Mouse (Mus musculus): ENCODE data around the gene Olfr131. TPM values are rescaled to one million over a fixed set of nuclear protein-coding genes. Genes with fewer than 3 reads are reported as not detected.
"Not testable (repeated sequence)": the region's sequence is repeated elsewhere in the genome, so short reads cannot be mapped to it uniquely, and the experiment has no call there.

The Olfr131 gene
- polyA plus RNA-seq (2012; ENCODE audit: insufficient read depth, insufficient read length, missing spikeins): not detected in 2 replicates

DNA sequence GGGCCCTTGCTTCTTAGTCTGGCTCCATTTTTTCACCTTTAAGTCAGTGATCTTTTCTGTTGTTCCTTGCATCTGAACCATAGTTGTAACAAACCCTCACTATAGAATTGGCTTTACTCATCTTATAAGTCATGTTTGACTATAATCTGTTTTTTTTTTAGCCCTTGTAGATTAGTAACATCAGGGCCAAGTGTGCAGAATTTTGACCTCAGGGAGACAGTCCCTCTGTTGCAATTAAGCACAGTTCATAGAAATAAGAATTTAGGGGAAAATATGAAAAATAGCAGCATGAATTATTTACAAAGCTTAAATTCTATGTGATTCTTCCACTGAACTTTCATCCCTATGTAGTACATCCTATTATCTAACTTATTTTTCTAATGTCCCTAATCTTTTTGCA is at the start of gene Olfr131:
TSS of gene Olfr131 (minus strand) at position 101 of the 400 bp plus-strand sequence.
- no peak within 1 kb of the TSS for H3K27ac ChIP-seq (replicated peaks; ENCODE audit: low read depth, low read length)
- no peak within 1 kb of the TSS for H3K4me3 ChIP-seq (ENCODE audit: insufficient read depth, low read depth, low read length)
- no peaks in the 10 kb centered on the region for H3K4me1 ChIP-seq (ENCODE audit: control insufficient read depth, insufficient read depth, insufficient read length, low read length)

DNA sequence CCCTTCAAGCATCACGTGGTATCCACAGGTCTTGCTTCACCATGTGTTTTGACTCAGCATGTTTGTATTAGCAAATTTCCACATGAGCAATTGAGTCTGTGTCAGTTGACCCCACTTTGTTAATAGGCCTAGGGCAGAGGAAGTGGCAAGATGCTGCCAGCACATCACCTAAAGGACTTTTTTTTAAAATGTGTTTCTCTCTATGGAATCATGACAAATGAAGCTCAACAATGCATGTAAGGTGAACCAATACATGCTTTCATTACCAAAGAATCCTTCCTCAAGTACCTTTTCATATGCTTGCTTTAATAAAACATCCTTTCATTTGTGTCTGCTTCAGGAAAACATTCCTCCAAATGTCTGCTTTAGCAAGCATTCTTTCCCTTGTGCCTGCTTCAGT is 45.9 kb upstream of the Olfr131 start, which contains the start of gene Olfr132:
TSS of gene Olfr132 (minus strand) at position 101 of the 400 bp plus-strand sequence.
- no peak within 1 kb of the TSS for H3K4me3 ChIP-seq (ENCODE audit: insufficient read depth, low read depth, low read length)
- no peak within 1 kb of the TSS for H3K27ac ChIP-seq (replicated peaks; ENCODE audit: low read depth, low read length)
- H3K4me1 ChIP-seq (ENCODE audit: control insufficient read depth, insufficient read depth, insufficient read length, low read length): no peaks in the 10 kb centered on the region

DNA sequence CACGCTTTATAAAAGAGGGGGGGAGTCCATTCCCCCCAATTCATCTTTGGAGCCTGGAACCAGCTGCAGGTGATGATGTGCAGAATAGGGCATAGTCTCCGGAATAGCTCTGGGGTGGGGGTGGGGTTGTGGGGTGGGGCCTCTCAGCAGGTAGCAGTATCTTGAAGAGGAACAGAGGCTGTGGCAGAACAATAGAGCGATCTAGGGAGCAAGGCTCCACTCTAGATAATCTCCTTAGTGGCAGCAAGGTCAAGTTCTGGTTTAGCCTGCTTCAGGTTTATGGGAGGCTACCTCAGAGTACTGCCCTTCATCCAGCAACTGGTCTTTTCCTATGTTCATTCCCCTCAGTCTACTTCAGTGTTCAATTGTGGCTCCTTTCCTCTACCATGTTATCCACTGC is 36.9 kb upstream of the Olfr131 start:
- not testable (repeated sequence) for H3K27ac ChIP-seq (replicated peaks; ENCODE audit: low read depth, low read length); H3K4me3 ChIP-seq (ENCODE audit: insufficient read depth, low read depth, low read length); H3K4me1 ChIP-seq (ENCODE audit: control insufficient read depth, insufficient read depth, insufficient read length, low read length)

DNA sequence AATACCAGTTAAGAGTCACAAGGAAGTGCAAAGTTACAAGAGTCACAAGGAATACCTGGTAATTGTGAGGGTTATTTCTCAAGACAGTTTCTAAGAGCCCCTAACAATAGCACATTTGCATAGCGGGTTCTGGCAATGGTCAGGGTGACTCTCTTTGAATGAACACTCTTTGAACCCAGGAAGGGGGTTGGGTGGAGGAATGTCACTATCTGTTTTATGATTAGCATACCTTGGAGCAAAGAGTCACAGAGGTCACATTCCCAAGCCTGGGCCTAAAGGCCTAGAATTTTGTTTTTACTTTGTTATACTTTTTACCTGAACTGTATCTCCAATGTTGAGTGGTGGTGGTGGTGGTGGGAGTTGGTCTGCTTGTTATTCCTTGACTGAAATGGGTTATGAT is 35.7 kb upstream of the Olfr131 start:
- not testable (repeated sequence) for H3K4me3 ChIP-seq (ENCODE audit: insufficient read depth, low read depth, low read length); H3K27ac ChIP-seq (replicated peaks; ENCODE audit: low read depth, low read length); H3K4me1 ChIP-seq (ENCODE audit: control insufficient read depth, insufficient read depth, insufficient read length, low read length)

DNA sequence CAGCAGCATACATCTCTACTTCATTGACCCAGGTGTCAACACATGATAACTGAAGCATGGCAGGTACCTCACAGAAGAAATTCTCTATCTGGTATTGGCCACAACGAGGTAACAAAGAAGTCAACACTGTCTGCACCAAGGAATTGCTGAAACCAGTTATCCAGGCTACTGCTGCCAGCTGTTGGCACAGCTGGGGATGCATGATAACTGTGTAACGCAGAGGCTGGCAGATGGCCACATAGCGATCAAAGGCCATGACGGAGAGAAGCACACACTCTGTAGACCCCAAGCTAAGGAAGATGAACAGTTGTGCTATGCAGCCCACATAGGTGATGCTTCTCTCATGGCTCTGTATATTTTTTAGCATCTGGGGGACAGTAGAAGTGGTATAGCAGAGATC is 6.1 kb downstream of the Olfr131 start:
- Histone ChIP-seq H3K4me1 (ENCODE audit: control insufficient read depth, insufficient read depth, insufficient read length, low read length) (no peaks in the 10 kb centered on the region), H3K27ac (replicated peaks; ENCODE audit: low read depth, low read length) (no peak overlapping the region), H3K4me3 (ENCODE audit: insufficient read depth, low read depth, low read length) (no peak overlapping the region)

DNA sequence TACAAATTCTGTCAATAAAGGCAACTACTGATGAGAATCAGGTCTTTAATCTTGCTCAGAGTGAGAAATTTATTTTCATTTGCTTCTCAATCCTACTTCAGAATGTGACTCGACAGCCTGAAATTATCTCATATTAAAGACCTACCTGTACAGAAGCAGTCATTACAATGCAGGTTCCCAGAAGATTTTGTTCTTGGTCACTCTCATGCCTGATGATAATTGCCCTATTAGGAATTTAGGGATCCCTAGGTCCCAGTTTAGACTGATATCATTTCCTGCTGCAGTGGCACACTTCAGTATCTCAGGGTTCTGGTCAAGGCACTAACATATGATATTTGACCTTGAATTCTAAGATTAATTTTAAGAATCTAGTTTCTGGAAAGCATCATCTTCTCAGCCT is 24.9 kb downstream of the Olfr131 start, which contains the start of gene Olfr130:
TSS of gene Olfr130 (plus strand) at position 301 of the 400 bp plus-strand sequence.
- Histone ChIP-seq H3K27ac (replicated peaks; ENCODE audit: low read depth, low read length) (no peak within 1 kb of the TSS), H3K4me1 (ENCODE audit: control insufficient read depth, insufficient read depth, insufficient read length, low read length) (no peaks in the 10 kb centered on the region), H3K4me3 (ENCODE audit: insufficient read depth, low read depth, low read length) (no peak within 1 kb of the TSS)

DNA sequence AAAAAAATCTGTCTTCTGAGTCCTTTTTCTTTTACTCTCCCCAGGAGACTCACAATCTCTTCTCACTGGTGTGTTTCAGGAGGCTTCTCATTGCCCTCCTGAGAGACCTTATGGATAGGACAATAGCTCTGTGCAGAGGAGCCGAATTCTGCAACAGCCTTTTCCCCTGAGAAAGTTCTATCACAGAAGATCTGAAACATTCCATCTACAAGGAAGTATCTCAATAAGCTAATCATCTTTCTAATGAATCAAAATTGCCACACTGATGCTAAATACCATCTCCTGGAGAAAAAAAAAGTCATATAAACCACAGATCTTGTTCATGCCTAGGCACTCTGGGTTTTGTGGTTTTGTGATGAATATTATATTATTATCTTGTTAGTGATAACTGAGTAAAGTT is 28.5 kb downstream of the Olfr131 start, which contains the start of gene Olfr129:
TSS of gene Olfr129 (minus strand) at position 101 of the 400 bp plus-strand sequence.
- Histone ChIP-seq H3K4me1 (ENCODE audit: control insufficient read depth, insufficient read depth, insufficient read length, low read length) (no peaks in the 10 kb centered on the region), H3K4me3 (ENCODE audit: insufficient read depth, low read depth, low read length) (no peak within 1 kb of the TSS), H3K27ac (replicated peaks; ENCODE audit: low read depth, low read length) (no peak within 1 kb of the TSS)

Other genes with a start within 250 kb of the Olfr131 start
- not detected in 2 replicates for gene Olfr126, start 241.2 kb downstream of the Olfr131 start, polyA plus RNA-seq (2012; ENCODE audit: insufficient read depth, insufficient read length, missing spikeins)
- not detected in 2 replicates for gene Olfr127, start 188.3 kb downstream of the Olfr131 start, polyA plus RNA-seq (2012; ENCODE audit: insufficient read depth, insufficient read length, missing spikeins)
- not detected in 2 replicates for gene Olfr128, start 168.1 kb downstream of the Olfr131 start, polyA plus RNA-seq (2012; ENCODE audit: insufficient read depth, insufficient read length, missing spikeins)
- not detected in 2 replicates for gene Olfr761, start 135.6 kb downstream of the Olfr131 start, polyA plus RNA-seq (2012; ENCODE audit: insufficient read depth, insufficient read length, missing spikeins)
- gene Olfr129, start 28.6 kb downstream of the Olfr131 start, polyA plus RNA-seq (2012; ENCODE audit: insufficient read depth, insufficient read length, missing spikeins): not detected in 2 replicates
- not detected in 2 replicates for gene Olfr130, start 24.8 kb downstream of the Olfr131 start, polyA plus RNA-seq (2012; ENCODE audit: insufficient read depth, insufficient read length, missing spikeins)
- gene Olfr132, start 45.8 kb upstream of the Olfr131 start, polyA plus RNA-seq (2012; ENCODE audit: insufficient read depth, insufficient read length, missing spikeins): not detected in 2 replicates
- gene Olfr133, start 56.6 kb upstream of the Olfr131 start, polyA plus RNA-seq (2012; ENCODE audit: insufficient read depth, insufficient read length, missing spikeins): not detected in 2 replicates
- gene Olfr134, start 82.7 kb upstream of the Olfr131 start, polyA plus RNA-seq (2012; ENCODE audit: insufficient read depth, insufficient read length, missing spikeins): not detected in 2 replicates
- gene Olfr135, start 115.6 kb upstream of the Olfr131 start, polyA plus RNA-seq (2012; ENCODE audit: insufficient read depth, insufficient read length, missing spikeins): not detected in 2 replicates
- gene Olfr138, start 172.3 kb upstream of the Olfr131 start, polyA plus RNA-seq (2012; ENCODE audit: insufficient read depth, insufficient read length, missing spikeins): not detected in 2 replicates
- not detected in 2 replicates for gene Olfr137, start 218.9 kb upstream of the Olfr131 start, polyA plus RNA-seq (2012; ENCODE audit: insufficient read depth, insufficient read length, missing spikeins)
- not detected in 2 replicates for gene Olfr136, start 241.1 kb upstream of the Olfr131 start, polyA plus RNA-seq (2012; ENCODE audit: insufficient read depth, insufficient read length, missing spikeins)

Measured in brown adipose tissue, adult 24 weeks (tissue).